Mouse (Mus musculus): ENCODE data around the gene Pnp2. TPM values are rescaled to one million over a fixed set of nuclear protein-coding genes. Genes with fewer than 3 reads are reported as not detected.

Gene Pnp2
- total RNA-seq, 2 experiments from 2014 or later: 0.81 to 1.2 TPM

DNA sequence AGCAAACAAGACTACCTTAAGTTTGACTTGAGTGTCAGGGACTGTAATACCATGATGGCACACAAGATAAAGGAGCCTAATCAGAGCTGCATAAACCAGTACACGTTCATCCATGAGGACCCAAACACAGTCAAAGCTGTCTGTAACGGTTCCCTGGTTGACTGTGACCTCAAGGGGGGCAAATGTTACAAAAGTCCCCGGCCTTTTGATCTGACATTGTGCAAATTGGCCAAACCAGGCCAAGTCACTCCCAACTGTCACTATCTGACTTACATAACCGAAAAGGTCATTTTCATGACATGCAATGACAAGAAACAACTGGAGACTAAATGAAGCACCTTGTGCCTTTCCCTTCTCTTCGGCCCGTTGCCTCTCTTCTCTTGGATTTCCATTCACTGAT is 53.8 kb downstream of the Pnp2 start:
- DNase-seq: no peak

Other genes starting within 250 kb of the Pnp2 start
- gene Olfr748, start 248.6 kb upstream of the Pnp2 start, total RNA-seq (2021): not detected
- not detected for gene Olfr749, start 210.9 kb upstream of the Pnp2 start, total RNA-seq (2021)
- 10 to 100 TPM; 30.7 to 31.2 TPM for gene Ttc5, start 170.5 kb upstream of the Pnp2 start, total RNA-seq (2021)
- under 1 TPM in 1 of 2 experiments, not detected in 1; 0.18 TPM for gene Ccnb1ip1, start 148.3 kb upstream of the Pnp2 start, total RNA-seq (2021)
- 10 to 100 TPM; 25.5 to 26.8 TPM for gene Parp2, start 148.2 kb upstream of the Pnp2 start, total RNA-seq (2021)
- gene Tep1, start 85.4 kb upstream of the Pnp2 start, total RNA-seq (2021): 10 to 100 TPM in 1 of 2 experiments, 1 to 10 TPM in 1; 9.3 to 12.3 TPM
- 1 to 10 TPM in 1 of 2 experiments, under 1 TPM in 1; 0.86 to 1.1 TPM for gene Klhl33, start 58.5 kb upstream of the Pnp2 start, total RNA-seq (2021)
- gene Osgep, start 31.1 kb upstream of the Pnp2 start, total RNA-seq (2021): 10 to 100 TPM; 64.2 to 65.8 TPM
- gene Apex1, start 31.0 kb upstream of the Pnp2 start, total RNA-seq (2021): 10 to 100 TPM; 49.5 to 52.9 TPM
- 10 to 100 TPM; 25.7 to 27.2 TPM for gene Pip4p1, start 25.1 kb upstream of the Pnp2 start, total RNA-seq (2021)
- gene Pnp, start 24.9 kb upstream of the Pnp2 start, total RNA-seq (2021): 10 to 100 TPM; 11.1 to 13.9 TPM
- gene Gm49342, start 11.5 kb upstream of the Pnp2 start, total RNA-seq (2021): 10 to 100 TPM; 11.1 to 15.0 TPM
- under 1 TPM in 1 of 2 experiments, not detected in 1; 0.17 TPM for gene Rnase10, start 51.8 kb downstream of the Pnp2 start, total RNA-seq (2021)
- not detected for gene Rnase9, start 85.9 kb downstream of the Pnp2 start, total RNA-seq (2021)
- gene Rnase11, start 94.2 kb downstream of the Pnp2 start, total RNA-seq (2021): not detected
- gene Rnase12, start 101.7 kb downstream of the Pnp2 start, total RNA-seq (2021): not detected
- not detected for gene Olfr750, start 118.4 kb downstream of the Pnp2 start, total RNA-seq (2021)
- 10 to 100 TPM; 30.4 to 31.7 TPM for gene Rnase4, start 135.1 kb downstream of the Pnp2 start, total RNA-seq (2021)
- gene Ang, start 135.2 kb downstream of the Pnp2 start, total RNA-seq (2021): 1 to 10 TPM; 2.2 to 3.3 TPM
- not detected for gene Eddm3b, start 158.4 kb downstream of the Pnp2 start, total RNA-seq (2021)
- gene Rnase6, start 167.9 kb downstream of the Pnp2 start, total RNA-seq (2021): under 1 TPM; 0.34 to 0.69 TPM
- gene Rnase1, start 190.8 kb downstream of the Pnp2 start, total RNA-seq (2021): under 1 TPM; 0.55 to 0.99 TPM
- gene Rnase2b, start 206.3 kb downstream of the Pnp2 start, total RNA-seq (2021): not detected
- gene Ang2, start 243.2 kb downstream of the Pnp2 start, total RNA-seq (2021): not detected
- gene Ear14, start 247.4 kb downstream of the Pnp2 start, total RNA-seq (2021): not detected

Measured in heart, postnatal 4 days (tissue).